Mouse (Mus musculus): ENCODE data around the gene Gm38392. TPM values are rescaled to one million over a fixed set of nuclear protein-coding genes. Genes with fewer than 3 reads are reported as not detected.
A peak's percentile ranks its signal among the peaks of the same experiment; 100 is the strongest.

Gene Gm38392
- total and polyA plus RNA-seq, 2 experiments from 2014 or later: 0.16 TPM; not detected in 1

GRCm38 (mm10) chr3:88215553-88216004 is 71.4 kb downstream of the Gm38392 start:
- DNase-seq: peak; percentile 66
- 7% methylated on average over 23 of the region's 23 CpGs for WGBS

GRCm38 (mm10) chr3:88214971-88215552 is 71.9 kb downstream of the Gm38392 start:
- peaks cover 32% of the 10 kb centered on the region for H3K36me3 ChIP-seq (ENCODE audit: insufficient read depth)
- ATAC-seq: 0 out of 2 replicates have a peak, but pooled peaks have one; percentile 2
- WGBS: 8% methylated on average over 48 of the region's 48 CpGs
- H3K27ac ChIP-seq (ENCODE audit: low read depth, low read length): peak overlapping the region; percentile 95
- H3K4me2 ChIP-seq (ENCODE audit: low read depth): peak overlapping the region; percentile 97
- no peaks in the 10 kb centered on the region for H3K27me3 ChIP-seq (ENCODE audit: insufficient read depth, low read length)
- H3K9me3 ChIP-seq (ENCODE audit: low read length): no peaks in the 10 kb centered on the region
- peaks cover 35% of the 10 kb centered on the region for H3K4me1 ChIP-seq (ENCODE audit: insufficient read depth)
- H3K4me3 ChIP-seq (ENCODE audit: low read depth, low read length): peak overlapping the region; percentile 78
- peak; percentile 61 for DNase-seq
- peak overlapping the region; percentile 96 for H3K9ac ChIP-seq
- TF ChIP-seq CTCF (IDR thresholded peaks at IDR 0.05; ENCODE audit: low read depth): no peak

More at GRCm38 (mm10) chr3:88215553-88216004, 71.4 kb downstream of the Gm38392 start:
- H3K4me2 ChIP-seq (ENCODE audit: low read depth): peak overlapping the region; percentile 97
- peaks cover 35% of the 10 kb centered on the region for H3K36me3 ChIP-seq (ENCODE audit: insufficient read depth)
- no peaks in the 10 kb centered on the region for H3K27me3 ChIP-seq (ENCODE audit: insufficient read depth, low read length)
- peak overlapping the region; percentile 96 for H3K9ac ChIP-seq
- no peak for ATAC-seq
- TF ChIP-seq CTCF (IDR thresholded peaks at IDR 0.05; ENCODE audit: low read depth): no peak
- H3K4me3 ChIP-seq (ENCODE audit: low read depth, low read length): peak overlapping the region; percentile 78
- H3K4me1 ChIP-seq (ENCODE audit: insufficient read depth): peaks cover 34% of the 10 kb centered on the region
- no peaks in the 10 kb centered on the region for H3K9me3 ChIP-seq (ENCODE audit: low read length)
- H3K27ac ChIP-seq (ENCODE audit: low read depth, low read length): peak overlapping the region; percentile 95

- Histone ChIP-seq H3K36me3 (ENCODE audit: insufficient read depth) (peaks cover 31% of the 10 kb centered on the region), H3K27ac (ENCODE audit: low read depth, low read length) (peak overlapping the region; percentile 95), H3K4me1 (ENCODE audit: insufficient read depth) (peaks cover 35% of the 10 kb centered on the region), H3K4me3 (ENCODE audit: low read depth, low read length) (peak overlapping the region; percentile 78), H3K4me2 (ENCODE audit: low read depth) (peak overlapping the region; percentile 97), H3K27me3 (ENCODE audit: insufficient read depth, low read length) (no peaks in the 10 kb centered on the region), H3K9me3 (ENCODE audit: low read length) (no peaks in the 10 kb centered on the region), H3K9ac (peak overlapping the region; percentile 96)
- WGBS: 6% methylated on average over 42 of the region's 42 CpGs
- TF ChIP-seq CTCF (IDR thresholded peaks at IDR 0.05; ENCODE audit: low read depth): peak; percentile 46
- ATAC-seq (peak; percentile 86), DNase-seq (peak; percentile 91)
These were observed 72.6 kb downstream of the Gm38392 start for GRCm38 (mm10) chr3:88214197-88214938.

GRCm38 (mm10) chr3:88213019-88213418 is 74.0 kb downstream of the Gm38392 start:
- no peak for TF ChIP-seq CTCF (IDR thresholded peaks at IDR 0.05; ENCODE audit: low read depth)
- no peak for ATAC-seq
- Histone ChIP-seq H3K36me3 (ENCODE audit: insufficient read depth) (peaks cover 29% of the 10 kb centered on the region), H3K4me2 (ENCODE audit: low read depth) (peak overlapping the region; percentile 97), H3K27ac (ENCODE audit: low read depth, low read length) (peak overlapping the region; percentile 95), H3K27me3 (ENCODE audit: insufficient read depth, low read length) (no peaks in the 10 kb centered on the region), H3K9ac (peak overlapping the region; percentile 96), H3K9me3 (ENCODE audit: low read length) (no peaks in the 10 kb centered on the region), H3K4me1 (ENCODE audit: insufficient read depth) (peaks cover 25% of the 10 kb centered on the region; the same call in 1 of the 2 replicates), H3K4me3 (ENCODE audit: low read depth, low read length) (peak overlapping the region; percentile 78)
- DNase-seq: peak; percentile 66
- 5% methylated on average over 2 of the region's 2 CpGs for WGBS

GRCm38 (mm10) chr3:88212356-88212755 is 74.7 kb downstream of the Gm38392 start:
- Histone ChIP-seq H3K27me3 (ENCODE audit: insufficient read depth, low read length) (no peaks in the 10 kb centered on the region), H3K27ac (ENCODE audit: low read depth, low read length) (peak overlapping the region; percentile 99), H3K9me3 (ENCODE audit: low read length) (no peaks in the 10 kb centered on the region), H3K36me3 (ENCODE audit: insufficient read depth) (peaks cover 29% of the 10 kb centered on the region), H3K4me1 (ENCODE audit: insufficient read depth) (peaks cover 21% of the 10 kb centered on the region; the same call in 1 of the 2 replicates), H3K4me3 (ENCODE audit: low read depth, low read length) (peak overlapping the region; percentile 78), H3K9ac (peak overlapping the region; percentile 96), H3K4me2 (ENCODE audit: low read depth) (peak overlapping the region; percentile 97)
- DNase-seq: peak; percentile 46
- 3% methylated on average over 1 of the region's 1 CpGs for WGBS
- no peak for TF ChIP-seq CTCF (IDR thresholded peaks at IDR 0.05; ENCODE audit: low read depth)
- ATAC-seq: no peak

- no peak for TF ChIP-seq CTCF (IDR thresholded peaks at IDR 0.05; ENCODE audit: low read depth)
- ATAC-seq (no peak), DNase-seq (peak; percentile 22)
- H3K9ac ChIP-seq: peak overlapping the region; percentile 96
- peak overlapping the region; percentile 99; the same call in 1 of the 2 replicates for H3K27ac ChIP-seq (ENCODE audit: low read depth, low read length)
- H3K4me2 ChIP-seq (ENCODE audit: low read depth): peak overlapping the region; percentile 97
- H3K4me3 ChIP-seq (ENCODE audit: low read depth, low read length): peak overlapping the region; percentile 78
- no peaks in the 10 kb centered on the region for H3K27me3 ChIP-seq (ENCODE audit: insufficient read depth, low read length)
- H3K9me3 ChIP-seq (ENCODE audit: low read length): no peaks in the 10 kb centered on the region
- peaks cover 26% of the 10 kb centered on the region for H3K36me3 ChIP-seq (ENCODE audit: insufficient read depth)
- H3K4me1 ChIP-seq (ENCODE audit: insufficient read depth): peaks cover 25% of the 10 kb centered on the region; the same call in 1 of the 2 replicates
- WGBS: 17% methylated on average over 2 of the region's 2 CpGs
These were observed 76.1 kb downstream of the Gm38392 start for GRCm38 (mm10) chr3:88210918-88211317.

- WGBS: 20% methylated on average over 2 of the region's 2 CpGs
- Histone ChIP-seq H3K9me3 (ENCODE audit: low read length) (no peaks in the 10 kb centered on the region), H3K9ac (peak overlapping the region; percentile 96), H3K27me3 (ENCODE audit: insufficient read depth, low read length) (no peaks in the 10 kb centered on the region), H3K4me3 (ENCODE audit: low read depth, low read length) (peak overlapping the region; percentile 78), H3K4me1 (ENCODE audit: insufficient read depth) (peaks cover 33% of the 10 kb centered on the region), H3K36me3 (ENCODE audit: insufficient read depth) (peaks cover 21% of the 10 kb centered on the region), H3K27ac (ENCODE audit: low read depth, low read length) (peak overlapping the region; percentile 99), H3K4me2 (ENCODE audit: low read depth) (peak overlapping the region; percentile 97)
- ATAC-seq (no peak), DNase-seq (peak; percentile 19)
- TF ChIP-seq CTCF (IDR thresholded peaks at IDR 0.05; ENCODE audit: low read depth): no peak
These were observed 76.9 kb downstream of the Gm38392 start for GRCm38 (mm10) chr3:88210121-88210520.

Measured in forebrain, postnatal 0 days (tissue).